Mouse (Mus musculus): Measurements from ENCODE around the gene Prox1. TPM values are rescaled to one million over a fixed set of nuclear protein-coding genes. Genes with fewer than 3 reads are reported as not detected.

The Prox1 gene
- polyA plus RNA-seq, 1 experiment, result 1.7 TPM

- H3K27me3 ChIP-seq (ENCODE audit: control insufficient read depth, insufficient read depth, low read length), result no peaks in the 10 kb centered on the region
- no peak overlapping the region for H3K27ac ChIP-seq (ENCODE audit: insufficient read depth, low read depth, low read length)
- H3K4me1 ChIP-seq (ENCODE audit: control insufficient read depth, insufficient read depth, insufficient read length, low read length), result no peaks in the 10 kb centered on the region
- no peak for TF ChIP-seq CTCF (IDR thresholded peaks at IDR 0.05; ENCODE audit: extremely low read depth, insufficient read length, insufficient replicate concordance, low read depth, low read length)
- TF ChIP-seq POLR2A (IDR thresholded peaks at IDR 0.05; ENCODE audit: low read depth, low read length), result no peak
- H3K4me3 ChIP-seq (ENCODE audit: low read depth, low read length), result no peak overlapping the region
- 88% methylated on average over 4 of the region's 4 CpGs for WGBS
- no peaks in the 10 kb centered on the region for H3K36me3 ChIP-seq (ENCODE audit: control insufficient read depth, insufficient read depth, low read length)
Observed at GRCm38 (mm10) chr1:190132897-190133296, 37.6 kb downstream of the Prox1 start.

GRCm38 (mm10) chr1:190130888-190131287 lies 39.6 kb downstream of the Prox1 start:
- TF ChIP-seq POLR2A (IDR thresholded peaks at IDR 0.05; ENCODE audit: low read depth, low read length), result no peak
- TF ChIP-seq CTCF (IDR thresholded peaks at IDR 0.05; ENCODE audit: extremely low read depth, insufficient read length, insufficient replicate concordance, low read depth, low read length), result no peak
- Histone ChIP-seq H3K27me3 (ENCODE audit: control insufficient read depth, insufficient read depth, low read length) (no peaks in the 10 kb centered on the region), H3K36me3 (ENCODE audit: control insufficient read depth, insufficient read depth, low read length) (no peaks in the 10 kb centered on the region), H3K4me1 (ENCODE audit: control insufficient read depth, insufficient read depth, insufficient read length, low read length) (no peaks in the 10 kb centered on the region), H3K4me3 (ENCODE audit: low read depth, low read length) (no peak overlapping the region), H3K27ac (ENCODE audit: insufficient read depth, low read depth, low read length) (no peak overlapping the region)
- WGBS, result 59% methylated on average over 4 of the region's 4 CpGs

GRCm38 (mm10) chr1:190129553-190129952 lies 41.0 kb downstream of the Prox1 start:
- Histone ChIP-seq H3K4me1 (ENCODE audit: control insufficient read depth, insufficient read depth, insufficient read length, low read length) (no peaks in the 10 kb centered on the region), H3K27ac (ENCODE audit: insufficient read depth, low read depth, low read length) (no peak overlapping the region), H3K4me3 (ENCODE audit: low read depth, low read length) (no peak overlapping the region), H3K27me3 (ENCODE audit: control insufficient read depth, insufficient read depth, low read length) (no peaks in the 10 kb centered on the region), H3K36me3 (ENCODE audit: control insufficient read depth, insufficient read depth, low read length) (no peaks in the 10 kb centered on the region)
- 48% methylated on average over 7 of the region's 7 CpGs for WGBS
- no peak for TF ChIP-seq POLR2A (IDR thresholded peaks at IDR 0.05; ENCODE audit: low read depth, low read length)
- no peak for TF ChIP-seq CTCF (IDR thresholded peaks at IDR 0.05; ENCODE audit: extremely low read depth, insufficient read length, insufficient replicate concordance, low read depth, low read length)

GRCm38 (mm10) chr1:190128674-190129322 lies 41.7 kb downstream of the Prox1 start:
- no peaks in the 10 kb centered on the region for H3K36me3 ChIP-seq (ENCODE audit: control insufficient read depth, insufficient read depth, low read length)
- TF ChIP-seq CTCF (IDR thresholded peaks at IDR 0.05; ENCODE audit: extremely low read depth, insufficient read length, insufficient replicate concordance, low read depth, low read length), result no peak
- no peak for TF ChIP-seq POLR2A (IDR thresholded peaks at IDR 0.05; ENCODE audit: low read depth, low read length)
- no peak overlapping the region for H3K27ac ChIP-seq (ENCODE audit: insufficient read depth, low read depth, low read length)
- H3K27me3 ChIP-seq (ENCODE audit: control insufficient read depth, insufficient read depth, low read length), result no peaks in the 10 kb centered on the region
- no peak overlapping the region for H3K4me3 ChIP-seq (ENCODE audit: low read depth, low read length)
- no peaks in the 10 kb centered on the region for H3K4me1 ChIP-seq (ENCODE audit: control insufficient read depth, insufficient read depth, insufficient read length, low read length)
- WGBS, result 68% methylated on average over 12 of the region's 12 CpGs

GRCm38 (mm10) chr1:190127878-190128277 lies 42.6 kb downstream of the Prox1 start:
- Histone ChIP-seq H3K4me3 (ENCODE audit: low read depth, low read length) (no peak overlapping the region), H3K4me1 (ENCODE audit: control insufficient read depth, insufficient read depth, insufficient read length, low read length) (no peaks in the 10 kb centered on the region), H3K27me3 (ENCODE audit: control insufficient read depth, insufficient read depth, low read length) (no peaks in the 10 kb centered on the region), H3K27ac (ENCODE audit: insufficient read depth, low read depth, low read length) (no peak overlapping the region), H3K36me3 (ENCODE audit: control insufficient read depth, insufficient read depth, low read length) (no peaks in the 10 kb centered on the region)
- 74% methylated on average over 5 of the region's 5 CpGs for WGBS
- TF ChIP-seq POLR2A (IDR thresholded peaks at IDR 0.05; ENCODE audit: low read depth, low read length), result no peak
- TF ChIP-seq CTCF (IDR thresholded peaks at IDR 0.05; ENCODE audit: extremely low read depth, insufficient read length, insufficient replicate concordance, low read depth, low read length), result no peak

DNA sequence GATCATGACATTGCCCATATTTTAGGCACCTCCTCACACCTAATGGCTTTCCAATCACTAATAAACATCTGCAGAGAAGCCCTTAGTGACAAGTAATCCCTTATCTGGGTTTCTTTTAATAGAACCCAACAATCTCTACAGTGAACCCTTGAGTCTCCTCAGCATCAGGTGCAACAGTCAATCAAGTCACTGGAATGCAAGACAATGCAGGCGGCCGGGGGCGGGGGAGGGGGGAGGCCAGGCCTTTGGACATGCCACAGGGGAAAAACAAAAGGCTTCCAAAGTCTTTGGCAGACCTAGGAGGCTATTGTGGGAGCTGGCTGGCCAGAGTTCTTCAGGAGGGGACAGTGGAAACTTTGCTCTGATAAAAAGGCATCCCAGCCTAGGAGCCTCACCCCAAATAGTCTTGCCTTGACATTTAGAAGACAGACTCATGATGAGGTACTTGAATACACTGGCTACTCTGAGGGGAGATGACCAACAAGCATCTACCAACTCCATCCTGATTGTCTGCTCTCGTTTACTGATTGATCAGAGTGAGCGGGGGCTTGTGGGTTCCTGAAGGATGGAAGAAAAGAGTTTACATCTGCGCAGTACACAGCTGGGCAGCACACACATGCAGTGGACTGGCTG lies 43.2 kb downstream of the Prox1 start:
- TF ChIP-seq CTCF (IDR thresholded peaks at IDR 0.05; ENCODE audit: extremely low read depth, insufficient read length, insufficient replicate concordance, low read depth, low read length) (no peak), POLR2A (IDR thresholded peaks at IDR 0.05; ENCODE audit: low read depth, low read length) (no peak)
- WGBS, result 67% methylated on average over 6 of the region's 6 CpGs
- Histone ChIP-seq H3K27me3 (ENCODE audit: control insufficient read depth, insufficient read depth, low read length) (no peaks in the 10 kb centered on the region), H3K27ac (ENCODE audit: insufficient read depth, low read depth, low read length) (no peak overlapping the region), H3K4me3 (ENCODE audit: low read depth, low read length) (no peak overlapping the region), H3K4me1 (ENCODE audit: control insufficient read depth, insufficient read depth, insufficient read length, low read length) (no peaks in the 10 kb centered on the region), H3K36me3 (ENCODE audit: control insufficient read depth, insufficient read depth, low read length) (no peaks in the 10 kb centered on the region)

GRCm38 (mm10) chr1:190124961-190125739 lies 45.4 kb downstream of the Prox1 start:
- 67% methylated on average over 14 of the region's 14 CpGs for WGBS
- no peak for TF ChIP-seq CTCF (IDR thresholded peaks at IDR 0.05; ENCODE audit: extremely low read depth, insufficient read length, insufficient replicate concordance, low read depth, low read length)
- no peak for TF ChIP-seq POLR2A (IDR thresholded peaks at IDR 0.05; ENCODE audit: low read depth, low read length)
- Histone ChIP-seq H3K4me1 (ENCODE audit: control insufficient read depth, insufficient read depth, insufficient read length, low read length) (no peaks in the 10 kb centered on the region), H3K27ac (ENCODE audit: insufficient read depth, low read depth, low read length) (no peak overlapping the region), H3K36me3 (ENCODE audit: control insufficient read depth, insufficient read depth, low read length) (no peaks in the 10 kb centered on the region), H3K27me3 (ENCODE audit: control insufficient read depth, insufficient read depth, low read length) (no peaks in the 10 kb centered on the region), H3K4me3 (ENCODE audit: low read depth, low read length) (no peak overlapping the region)
